Mouse (Mus musculus) cerebellum, adult 2 months (tissue): ENCODE data around the gene Slc25a10. TPM values are rescaled to one million over a fixed set of nuclear protein-coding genes. Genes with fewer than 3 reads are reported as not detected.
A peak's percentile ranks its signal among the peaks of the same experiment; 100 is the strongest.

Experiments used
- DNase-seq, 2 experiments: peaks; one replicate each; pipeline ENCODE4 v3.0.0; 2021
- H3K27ac ChIP-seq: fragments of 200-500 bp; 2 replicates; pipeline ENCODE4 v1.5.1; 2012; ENCODE audit warnings: low read length, control low read depth, inconsistent platforms; ENCODE audit not compliant: insufficient read depth
- H3K27me3 ChIP-seq: fragments of 200-500 bp; 2 replicates; pipeline ENCODE4 v1.6.1; 2012; ENCODE audit warnings: inconsistent platforms, mild to moderate bottlenecking, low read length, moderate library complexity; ENCODE audit not compliant: control insufficient read depth, insufficient read depth
- H3K4me1 ChIP-seq: fragments of 200-500 bp; 2 replicates; pipeline ENCODE4 v1.6.1; 2011; ENCODE audit warnings: low read length; ENCODE audit not compliant: control insufficient read depth, insufficient read depth
- H3K4me3 ChIP-seq: fragments of 200-500 bp; replicated peaks from 2 replicates; pipeline ENCODE3; 2011; ENCODE audit warnings: mild to moderate bottlenecking, low read depth, low read length, control low read depth; ENCODE audit not compliant: insufficient read depth
- CTCF ChIP-seq: fragments of 200-500 bp; IDR thresholded peaks from 2 replicates; pipeline ENCODE4 v1.5.1; 2011; ENCODE audit warnings: low read depth, mild to moderate bottlenecking, control low read depth, low read length, moderate library complexity, borderline replicate concordance; ENCODE audit not compliant: insufficient read depth
- POLR2A ChIP-seq: fragments of 200-500 bp; IDR thresholded peaks from 2 replicates; pipeline ENCODE4 v1.6.1; 2011; ENCODE audit warnings: low read length, control low read depth, borderline replicate concordance; ENCODE audit not compliant: insufficient read depth
- WGBS: fragments of 180-500 bp; shearing (Covaris S2); methylation state at CpG from one replicate; pipeline ENCODE4 v1.1.7; 2018; 5-methylcytosine and 5-hydroxymethylcytosine counted together
- polyA plus RNA-seq: library from polyadenylated mRNA; depleted of rRNA; stranded (reverse); fragments of >200 nt; gene quantifications from 2 replicates; pipeline ENCODE4 v1.2.3, GENCODE M21; 2012

Gene Slc25a10
- polyA plus RNA-seq, 1 experiment, result 39.3 TPM

DNA sequence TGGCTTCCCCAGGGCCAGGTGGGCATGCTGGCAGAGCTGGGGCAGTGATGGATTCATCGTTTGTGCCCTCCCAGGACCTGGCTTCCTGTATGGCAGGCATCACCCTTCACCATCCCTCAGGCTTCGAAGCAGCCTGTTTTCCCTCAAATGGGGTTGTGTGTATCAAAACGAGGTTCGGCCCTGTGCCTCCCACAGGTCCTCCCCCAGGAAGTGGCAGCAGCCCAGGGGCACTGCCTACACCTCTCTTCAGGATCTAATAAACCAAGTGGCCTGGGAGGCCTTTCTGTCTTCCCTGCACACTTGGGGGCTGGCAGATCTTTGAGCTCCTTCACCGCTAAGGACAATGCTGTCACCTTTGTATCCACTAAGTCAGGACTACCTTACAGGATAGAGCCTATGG, 7.3 kb downstream of the Slc25a10 start:
- no peak for DNase-seq
- 84% methylated on average over 5 of the region's 5 CpGs for WGBS
- no peaks in the 10 kb centered on the region for H3K27me3 ChIP-seq
- H3K4me3 ChIP-seq, result no peak overlapping the region
- H3K4me1 ChIP-seq, result no peaks in the 10 kb centered on the region
- TF ChIP-seq POLR2A, result no peak
- no peak for TF ChIP-seq CTCF
- no peak overlapping the region for H3K27ac ChIP-seq

DNA sequence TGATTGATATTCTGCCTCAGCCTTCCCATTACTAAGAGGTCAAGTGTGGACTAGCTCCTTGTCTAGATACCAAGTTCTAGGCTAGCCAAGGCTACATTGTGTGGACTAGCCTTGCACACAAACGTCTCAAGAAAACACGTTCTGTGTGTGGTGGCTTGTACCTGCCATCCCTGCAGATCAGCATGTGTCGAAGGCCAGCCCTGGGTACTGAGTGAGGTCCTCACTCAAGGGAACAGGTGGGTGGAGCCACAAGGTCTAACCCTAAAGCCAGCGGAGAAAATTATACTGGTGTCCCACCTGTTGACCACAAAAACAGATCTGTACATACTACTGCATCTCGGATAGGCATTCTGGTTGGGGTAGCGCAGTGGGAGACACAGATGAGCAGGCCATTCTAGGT, 8.3 kb downstream of the Slc25a10 start:
- Histone ChIP-seq H3K4me3 (no peak overlapping the region), H3K4me1 (no peaks in the 10 kb centered on the region), H3K27me3 (no peaks in the 10 kb centered on the region), H3K27ac (no peak overlapping the region)
- TF ChIP-seq CTCF (no peak), POLR2A (no peak)
- no peak for DNase-seq
- 82% methylated on average over 6 of the region's 6 CpGs for WGBS

- whole genome bisulfite sequencing, result 13% methylated on average over 3 of the region's 3 CpGs
- DNase-seq, result no peak
- Histone ChIP-seq H3K27ac (no peak overlapping the region), H3K4me1 (no peaks in the 10 kb centered on the region), H3K4me3 (no peak overlapping the region), H3K27me3 (no peaks in the 10 kb centered on the region)
- no peak for TF ChIP-seq CTCF
- no peak for TF ChIP-seq POLR2A
These were observed 8.7 kb downstream of the Slc25a10 start for GRCm38 (mm10) chr11:120500357-120500756.

DNA sequence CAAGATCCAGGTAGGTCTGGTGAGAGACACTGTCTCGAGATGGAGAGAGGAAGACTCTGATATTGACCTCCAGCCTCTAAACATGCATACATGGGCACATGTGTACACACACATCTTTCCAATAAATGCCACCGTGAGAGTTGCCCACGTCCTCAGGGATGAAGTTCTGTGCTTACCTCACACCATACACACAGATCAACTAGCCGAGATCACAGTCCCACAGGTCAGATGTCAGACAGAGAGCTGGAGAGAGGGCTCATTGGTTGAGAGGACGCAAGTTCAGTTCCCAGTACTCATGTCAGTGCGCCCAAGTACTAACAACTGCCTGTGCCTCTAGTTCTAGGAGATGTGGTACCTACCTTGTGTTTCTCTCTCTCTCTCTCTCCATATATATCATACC, 9.4 kb downstream of the Slc25a10 start:
- DNase-seq, result no peak
- Histone ChIP-seq H3K4me3 (no peak overlapping the region), H3K4me1 (no peaks in the 10 kb centered on the region), H3K27me3 (no peaks in the 10 kb centered on the region), H3K27ac (no peak overlapping the region)
- 52% methylated on average over 6 of the region's 6 CpGs for WGBS
- TF ChIP-seq POLR2A (no peak), CTCF (no peak)

DNA sequence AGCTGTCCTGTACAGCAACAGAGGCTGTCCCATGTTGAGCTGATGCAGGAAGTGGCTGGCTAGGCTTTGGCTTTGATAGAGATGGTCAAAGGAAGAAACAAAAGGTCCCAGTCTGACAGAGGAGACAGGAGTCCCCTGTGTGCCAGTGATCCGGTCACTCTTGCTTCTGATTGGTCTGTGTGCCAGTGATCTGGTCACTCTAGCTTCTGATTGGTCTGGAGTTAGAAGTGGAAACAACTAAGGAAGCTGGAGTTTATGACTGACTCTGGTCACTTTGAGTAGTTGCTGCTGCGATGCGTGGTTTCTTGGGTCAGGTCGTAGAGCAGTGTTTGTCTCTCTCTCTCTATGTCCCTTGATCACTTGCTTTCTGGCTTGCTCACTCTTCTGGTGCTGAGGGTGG, 10.1 kb downstream of the Slc25a10 start:
- no peak for TF ChIP-seq POLR2A
- no peak for TF ChIP-seq CTCF
- Histone ChIP-seq H3K27ac (no peak overlapping the region), H3K4me1 (no peaks in the 10 kb centered on the region), H3K27me3 (no peaks in the 10 kb centered on the region), H3K4me3 (no peak overlapping the region)
- DNase-seq, result no peak
- WGBS, result 83% methylated on average over 4 of the region's 4 CpGs

- Histone ChIP-seq H3K4me3 (no peak overlapping the region), H3K27me3 (no peaks in the 10 kb centered on the region), H3K4me1 (no peaks in the 10 kb centered on the region), H3K27ac (no peak overlapping the region)
- no peak for TF ChIP-seq CTCF
- no peak for TF ChIP-seq POLR2A
- WGBS, result 91% methylated on average over 3 of the region's 3 CpGs
- DNase-seq, result no peak
These were observed 14.0 kb downstream of the Slc25a10 start for GRCm38 (mm10) chr11:120505661-120506060.

DNA sequence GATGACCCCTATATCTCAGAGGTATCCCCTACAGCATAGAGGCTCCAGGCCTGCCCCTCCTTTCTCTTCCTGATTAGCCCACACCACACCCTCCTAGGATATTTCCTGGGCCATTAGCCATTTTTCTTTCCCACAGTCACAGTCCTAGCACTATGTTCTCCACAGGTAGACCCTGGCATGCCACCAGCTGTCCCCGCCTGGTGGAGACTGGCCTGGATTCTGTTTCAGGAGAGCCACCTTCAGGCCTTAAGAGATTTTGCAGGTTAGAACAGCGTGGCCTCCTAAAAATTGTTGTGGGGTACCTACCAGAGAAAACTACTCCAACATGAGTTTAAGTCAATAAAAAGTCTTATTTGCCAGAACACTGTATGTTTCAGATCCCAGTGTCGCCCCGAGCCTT, 15.3 kb downstream of the Slc25a10 start:
- peak in 1 of 2 experiments; percentile 56 for DNase-seq
- H3K4me1 ChIP-seq, result no peaks in the 10 kb centered on the region
- H3K27ac ChIP-seq, result no peak overlapping the region
- no peak overlapping the region for H3K4me3 ChIP-seq
- TF ChIP-seq POLR2A (no peak), CTCF (peak; percentile 64)
- WGBS, result 50% methylated on average over 4 of the region's 4 CpGs
- no peaks in the 10 kb centered on the region for H3K27me3 ChIP-seq

GRCm38 (mm10) chr11:120507611-120508289, 16.1 kb downstream of the Slc25a10 start:
- no peak for DNase-seq
- Histone ChIP-seq H3K4me3 (no peak overlapping the region), H3K27me3 (no peaks in the 10 kb centered on the region), H3K27ac (no peak overlapping the region), H3K4me1 (peaks cover 3% of the 10 kb centered on the region; the same call in 1 of the 2 replicates)
- 91% methylated on average over 13 of the region's 13 CpGs for WGBS
- TF ChIP-seq CTCF (no peak), POLR2A (no peak)

GRCm38 (mm10) chr11:120508290-120508870, 16.7 kb downstream of the Slc25a10 start:
- DNase-seq, result no peak
- WGBS, result 83% methylated on average over 9 of the region's 9 CpGs
- Histone ChIP-seq H3K27me3 (no peaks in the 10 kb centered on the region), H3K4me3 (no peak overlapping the region), H3K27ac (no peak overlapping the region), H3K4me1 (peaks cover 9% of the 10 kb centered on the region; the same call in 1 of the 2 replicates)
- TF ChIP-seq CTCF (no peak), POLR2A (no peak)
